Mouse (Mus musculus) kidney, postnatal 0 days (tissue): ENCODE measurements around the gene Dusp7. TPM values are rescaled to one million over a fixed set of nuclear protein-coding genes. Genes with fewer than 3 reads are reported as not detected.
A peak's percentile ranks its signal among the peaks of the same experiment; 100 is the strongest.

Source experiments
- ATAC-seq: fragments of 200-750 bp; cut with Nextera tagmentation; replicated peaks from 2 replicates; pipeline ENCODE4 v1.8.0; 2017; ENCODE audit warnings: low read depth, moderate number of reproducible peaks, moderate TSS enrichment, moderate library complexity; ENCODE audit not compliant: low FRiP score
- DNase-seq: peaks from one replicate; pipeline ENCODE4 v3.0.0-alpha.2; 2016; ENCODE audit warnings: low spot score
- H3K27ac ChIP-seq: fragments of 300-500 bp; sonication (generic); 2 replicates; pipeline ENCODE4 v1.5.1; 2014; ENCODE audit warnings: mild to moderate bottlenecking
- H3K27me3 ChIP-seq: fragments of 300-500 bp; sonication (generic); 2 replicates; pipeline ENCODE4 v1.6.1; 2014; ENCODE audit warnings: low read length, mixed read lengths; ENCODE audit not compliant: insufficient read depth
- H3K36me3 ChIP-seq: fragments of 300-500 bp; sonication (generic); 2 replicates; pipeline ENCODE4 v1.6.1; 2014; ENCODE audit warnings: low read length, mixed read lengths; ENCODE audit not compliant: insufficient read depth
- H3K4me1 ChIP-seq: fragments of 300-500 bp; sonication (generic); replicated peaks from 2 replicates; pipeline ENCODE4 v1.6.1; 2014; ENCODE audit warnings: antibody characterized with exemption, low read length, mixed read lengths; ENCODE audit not compliant: insufficient read depth
- H3K4me2 ChIP-seq: fragments of 300-500 bp; sonication (generic); 2 replicates; pipeline ENCODE4 v1.6.1; 2014; ENCODE audit warnings: mild to moderate bottlenecking, low read length, moderate library complexity, mixed read lengths
- H3K4me3 ChIP-seq: fragments of 300-500 bp; sonication (generic); replicated peaks from 2 replicates; pipeline ENCODE4 v1.5.1; 2014; ENCODE audit warnings: low read depth, low read length
- H3K9ac ChIP-seq: fragments of 300-500 bp; sonication (generic); 2 replicates; pipeline ENCODE4 v1.6.1; 2014; ENCODE audit warnings: low read depth, low read length
- H3K9me3 ChIP-seq: fragments of 300-500 bp; sonication (generic); replicated peaks from 2 replicates; pipeline ENCODE4 v1.6.1; 2016; ENCODE audit warnings: low read length, inconsistent platforms, mixed read lengths
- CTCF ChIP-seq: IDR thresholded peaks from 2 replicates; pipeline ENCODE4 v1.5.1; 2016; ENCODE audit warnings: antibody characterized with exemption, low read depth, mild to moderate bottlenecking, moderate library complexity
- WGBS: fragments of 180-500 bp; shearing (Covaris S2); extraction: QIAGEN DNeasy Blood & Tissue Kit; methylation state at CpG from one replicate; pipeline ENCODE4 v1.1.7; 2014; 5-methylcytosine and 5-hydroxymethylcytosine counted together
- polyA plus RNA-seq: library from polyadenylated mRNA; unstranded; fragments of >200 nt; fragmentation: Nextera tagmentation; extraction: Ambion mirVana; gene quantifications from 2 replicates; pipeline ENCODE4 v1.2.1, GENCODE M21; 2015

The Dusp7 gene
- polyA plus RNA-seq, 1 experiment from 2014 or later: 15.8 TPM

DNA sequence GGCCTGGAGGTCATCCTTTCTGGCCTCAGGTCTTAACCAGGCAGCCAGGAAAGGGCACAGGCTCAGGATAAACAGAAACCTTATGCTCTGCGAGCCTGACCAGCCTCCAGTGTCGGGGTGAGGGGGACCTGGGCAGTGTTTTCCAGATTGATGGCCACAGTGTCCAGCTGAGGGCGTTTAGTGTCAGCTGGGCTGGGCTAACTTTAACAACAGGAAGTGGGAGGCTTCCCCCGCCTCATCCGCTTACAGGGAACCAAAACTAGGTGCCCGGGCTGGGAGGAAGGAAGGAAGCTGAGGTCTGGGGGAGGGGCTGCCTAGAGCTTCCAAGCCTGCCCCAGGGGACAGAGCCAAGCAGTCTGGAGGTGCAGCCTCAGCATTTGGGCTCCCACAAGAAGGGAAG is 3.3 kb downstream of the Dusp7 start:
- no peaks in the 10 kb centered on the region for H3K9me3 ChIP-seq
- DNase-seq (peak; percentile 94), ATAC-seq (no peak; the same call in 1 of the 2 replicates)
- H3K36me3 ChIP-seq: peaks cover 14% of the 10 kb centered on the region
- peak overlapping the region; percentile 6; the same call in 1 of the 2 replicates for H3K9ac ChIP-seq
- H3K4me3 ChIP-seq: peak overlapping the region; percentile 7; the same call in 1 of the 2 replicates
- H3K27ac ChIP-seq: peak overlapping the region; percentile 83
- peak overlapping the region; percentile 99 for H3K4me2 ChIP-seq
- H3K4me1 ChIP-seq: peaks cover 33% of the 10 kb centered on the region
- H3K27me3 ChIP-seq: no peaks in the 10 kb centered on the region
- WGBS: 6% methylated on average over 6 of the region's 6 CpGs
- TF ChIP-seq CTCF: peak; percentile 46; the same call in 1 of the 2 replicates

DNA sequence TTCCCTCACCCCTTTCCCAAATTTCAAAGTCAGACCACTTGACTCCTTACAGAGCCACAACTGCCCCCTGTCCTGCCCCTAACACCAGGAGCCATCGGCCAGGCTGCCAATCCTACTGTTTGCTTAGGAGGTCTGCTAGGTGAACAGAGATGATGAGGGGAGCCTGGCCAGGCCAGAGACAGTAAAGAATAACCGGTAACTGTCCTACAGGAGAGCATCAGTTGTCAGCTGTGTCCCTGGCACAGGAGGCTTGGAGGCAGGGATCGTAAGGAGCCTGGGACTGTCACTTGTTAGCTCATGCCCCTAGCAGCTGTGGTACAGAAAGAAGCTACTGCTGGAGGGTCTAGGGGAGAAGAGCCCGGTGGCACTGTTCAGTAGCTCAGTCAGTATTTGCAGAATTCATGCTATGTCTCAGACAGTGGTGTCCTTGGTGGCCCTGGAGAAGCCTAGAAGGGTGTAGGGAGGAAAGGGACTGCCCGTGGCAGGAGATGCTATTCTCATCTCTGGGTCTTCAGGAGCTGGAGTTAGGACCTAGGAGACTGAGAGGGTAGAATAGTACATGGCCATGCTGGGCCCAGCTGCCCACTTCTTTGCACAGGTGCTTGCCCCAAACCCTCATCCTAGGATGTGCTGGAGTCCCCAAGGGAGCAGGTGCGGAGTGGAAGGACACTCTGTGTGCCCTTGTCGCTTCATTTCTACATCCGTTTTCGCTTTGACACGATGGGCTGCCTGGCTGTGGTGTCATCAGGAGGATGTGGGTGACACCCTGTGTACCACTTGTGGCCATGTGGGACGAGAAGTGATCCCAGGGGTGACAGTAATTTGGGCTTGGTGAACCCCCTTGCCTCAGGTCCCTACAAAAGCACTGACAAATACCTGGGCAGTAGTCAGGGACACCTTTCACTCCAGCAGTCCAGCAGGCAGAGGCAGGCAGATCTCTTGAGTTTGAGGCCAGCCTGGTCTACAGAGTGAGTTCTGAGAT is 4.3 kb downstream of the Dusp7 start:
- peaks cover 28% of the 10 kb centered on the region for H3K4me1 ChIP-seq
- no peak for TF ChIP-seq CTCF
- H3K27ac ChIP-seq: peak overlapping the region; percentile 83
- H3K9ac ChIP-seq: peak overlapping the region; percentile 6; the same call in 1 of the 2 replicates
- peaks cover 21% of the 10 kb centered on the region for H3K36me3 ChIP-seq
- H3K27me3 ChIP-seq: no peaks in the 10 kb centered on the region
- H3K4me2 ChIP-seq: peak overlapping the region; percentile 99
- 83% methylated on average over 11 of the region's 11 CpGs for WGBS
- 0 out of 2 replicates have a peak overlapping the region, but pooled peaks have one; percentile 6 for H3K4me3 ChIP-seq
- no peaks in the 10 kb centered on the region for H3K9me3 ChIP-seq
- ATAC-seq: no peak
- no peak for DNase-seq

DNA sequence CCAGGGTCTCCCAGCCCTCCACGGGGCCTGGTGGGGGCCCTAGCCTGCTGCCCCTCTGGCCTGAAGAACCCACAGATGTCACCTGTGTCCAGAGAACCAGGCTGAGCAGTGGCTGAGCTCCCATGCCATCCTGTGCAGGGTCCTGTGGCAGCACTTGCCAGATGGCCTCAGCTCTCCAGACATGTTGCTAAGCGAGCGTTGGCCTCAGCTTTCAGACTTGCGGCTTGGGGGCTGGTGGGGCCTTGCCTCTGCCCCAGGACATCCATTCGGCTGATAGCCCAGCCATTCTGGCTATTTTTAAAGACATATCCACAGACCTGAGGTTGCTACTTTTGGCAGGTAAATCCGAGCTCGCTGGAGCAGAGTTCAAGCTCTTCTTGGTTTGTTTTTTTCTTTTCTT is 5.5 kb downstream of the Dusp7 start:
- Histone ChIP-seq H3K4me2 (no peak overlapping the region), H3K27ac (no peak overlapping the region), H3K9ac (no peak overlapping the region), H3K4me3 (no peak overlapping the region), H3K36me3 (peaks cover 30% of the 10 kb centered on the region), H3K27me3 (no peaks in the 10 kb centered on the region), H3K9me3 (no peaks in the 10 kb centered on the region), H3K4me1 (peaks cover 28% of the 10 kb centered on the region)
- 87% methylated on average over 7 of the region's 7 CpGs for WGBS
- DNase-seq (no peak), ATAC-seq (no peak)
- TF ChIP-seq CTCF: no peak

DNA sequence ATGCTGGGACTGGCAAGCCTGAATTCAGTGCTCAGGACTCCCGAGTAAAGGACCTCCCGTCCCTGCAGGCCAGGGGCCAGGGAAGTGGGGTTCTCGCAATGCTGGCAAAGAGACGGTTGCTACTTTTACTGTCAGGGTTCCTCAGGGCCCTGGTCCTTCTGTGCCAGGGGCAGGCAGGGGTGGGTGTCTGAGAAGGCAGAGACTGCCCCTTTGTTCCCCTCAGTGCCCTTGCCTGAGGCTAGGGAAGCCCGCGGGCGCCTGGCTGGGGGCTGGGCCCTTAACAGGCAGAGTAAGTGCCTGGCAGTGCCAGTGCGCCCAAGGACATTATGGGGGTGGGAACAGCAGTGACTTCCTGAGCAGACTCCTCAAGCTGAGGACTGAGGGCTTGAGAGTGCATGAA is 8.8 kb downstream of the Dusp7 start:
- TF ChIP-seq CTCF: no peak
- Histone ChIP-seq H3K4me3 (no peak overlapping the region), H3K27ac (no peak overlapping the region), H3K4me1 (peaks cover 7% of the 10 kb centered on the region; the same call in 1 of the 2 replicates), H3K36me3 (peaks cover 29% of the 10 kb centered on the region; the same call in 1 of the 2 replicates), H3K27me3 (no peaks in the 10 kb centered on the region), H3K9me3 (no peaks in the 10 kb centered on the region), H3K9ac (no peak overlapping the region), H3K4me2 (no peak overlapping the region)
- DNase-seq: no peak
- 77% methylated on average over 8 of the region's 8 CpGs for WGBS
- no peak for ATAC-seq

DNA sequence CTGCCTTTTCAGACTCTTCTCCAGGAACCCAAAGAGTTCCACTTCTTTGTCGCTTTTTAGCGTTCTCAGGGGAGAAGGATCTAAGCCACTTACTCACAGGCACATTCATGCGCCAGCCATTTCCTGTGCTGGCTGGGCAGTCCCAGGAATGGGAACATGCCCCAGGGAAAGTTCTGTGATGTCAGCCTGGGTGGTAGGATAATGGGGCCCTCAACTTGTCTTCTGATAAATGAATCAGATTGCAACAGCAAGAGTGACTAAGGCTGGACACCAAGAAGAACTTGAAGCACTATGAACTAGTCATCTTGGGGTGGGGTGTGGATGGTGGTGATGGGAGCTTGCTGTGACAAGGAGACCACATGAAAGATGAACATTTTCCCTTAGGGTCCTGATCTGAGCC is 9.6 kb downstream of the Dusp7 start:
- Histone ChIP-seq H3K4me3 (no peak overlapping the region), H3K27me3 (no peaks in the 10 kb centered on the region), H3K9me3 (no peaks in the 10 kb centered on the region), H3K4me2 (no peak overlapping the region), H3K36me3 (peaks cover 29% of the 10 kb centered on the region; the same call in 1 of the 2 replicates), H3K4me1 (no peaks in the 10 kb centered on the region), H3K27ac (no peak overlapping the region), H3K9ac (no peak overlapping the region)
- ATAC-seq (no peak), DNase-seq (no peak)
- WGBS: 71% methylated on average over 3 of the region's 3 CpGs
- no peak for TF ChIP-seq CTCF

DNA sequence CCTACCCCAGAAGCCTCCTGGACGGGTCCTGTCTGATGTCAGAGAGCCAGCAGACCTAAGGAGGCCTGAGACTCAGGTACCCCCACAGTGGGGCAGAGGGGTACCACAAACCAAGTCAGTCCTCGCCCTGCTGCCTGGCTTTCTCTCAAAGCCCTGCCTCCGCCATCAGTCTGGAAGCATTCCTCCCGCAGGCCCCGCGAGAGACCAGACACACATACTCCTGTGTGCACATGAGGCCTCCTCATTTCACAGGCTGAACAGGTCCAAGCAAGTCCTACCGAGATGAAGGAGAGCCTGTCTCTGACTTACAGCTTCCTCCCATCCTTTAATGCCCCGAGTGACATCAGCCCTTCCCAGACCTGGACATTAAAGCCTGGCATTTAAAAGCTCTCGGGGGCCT is 10.3 kb downstream of the Dusp7 start:
- no peaks in the 10 kb centered on the region for H3K9me3 ChIP-seq
- peaks cover 26% of the 10 kb centered on the region; the same call in 1 of the 2 replicates for H3K36me3 ChIP-seq
- WGBS: 63% methylated on average over 9 of the region's 9 CpGs
- TF ChIP-seq CTCF: no peak
- ATAC-seq (no peak), DNase-seq (no peak)
- H3K4me2 ChIP-seq: no peak overlapping the region
- H3K4me3 ChIP-seq: no peak overlapping the region
- peaks cover 6% of the 10 kb centered on the region for H3K4me1 ChIP-seq
- no peak overlapping the region for H3K9ac ChIP-seq
- no peak overlapping the region for H3K27ac ChIP-seq
- H3K27me3 ChIP-seq: no peaks in the 10 kb centered on the region
